Mouse (Mus musculus): ENCODE results near the gene Cpt2. TPM values are rescaled to one million over a fixed set of nuclear protein-coding genes. Genes with fewer than 3 reads are reported as not detected.

The Cpt2 gene
- total and polyA plus RNA-seq, 3 experiments = 10.8 to 14.1 (median 13.5) TPM

DNA sequence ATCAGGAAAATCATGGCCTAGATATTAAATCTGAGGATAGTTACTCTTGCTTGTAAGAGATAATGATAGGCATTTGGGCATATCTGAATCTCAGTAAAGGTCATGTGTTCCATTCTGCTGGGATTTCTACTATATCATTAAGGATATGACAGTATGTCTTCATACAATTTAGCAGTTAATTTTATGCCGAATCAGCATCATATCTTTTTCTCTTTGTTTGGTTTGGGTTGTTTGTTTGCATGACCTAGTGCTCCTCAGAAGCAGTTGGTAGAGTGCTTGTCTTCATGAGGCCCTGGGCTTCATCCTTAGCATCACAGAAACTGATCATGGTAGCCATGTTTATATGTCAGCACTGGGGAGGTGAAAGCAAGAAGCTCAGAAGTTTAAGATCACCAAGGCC is 41.8 kb downstream of the Cpt2 start:
- dilution Hi-C loops (cut with MboI; ENCODE audit: extremely low pct_ligation_motif_present, extremely low pct_unique_long_range_greater_than_20kb, low sequenced_read_pairs) = no loop called here
- DNase-seq (ENCODE audit: extremely low read depth) = no peak

DNA sequence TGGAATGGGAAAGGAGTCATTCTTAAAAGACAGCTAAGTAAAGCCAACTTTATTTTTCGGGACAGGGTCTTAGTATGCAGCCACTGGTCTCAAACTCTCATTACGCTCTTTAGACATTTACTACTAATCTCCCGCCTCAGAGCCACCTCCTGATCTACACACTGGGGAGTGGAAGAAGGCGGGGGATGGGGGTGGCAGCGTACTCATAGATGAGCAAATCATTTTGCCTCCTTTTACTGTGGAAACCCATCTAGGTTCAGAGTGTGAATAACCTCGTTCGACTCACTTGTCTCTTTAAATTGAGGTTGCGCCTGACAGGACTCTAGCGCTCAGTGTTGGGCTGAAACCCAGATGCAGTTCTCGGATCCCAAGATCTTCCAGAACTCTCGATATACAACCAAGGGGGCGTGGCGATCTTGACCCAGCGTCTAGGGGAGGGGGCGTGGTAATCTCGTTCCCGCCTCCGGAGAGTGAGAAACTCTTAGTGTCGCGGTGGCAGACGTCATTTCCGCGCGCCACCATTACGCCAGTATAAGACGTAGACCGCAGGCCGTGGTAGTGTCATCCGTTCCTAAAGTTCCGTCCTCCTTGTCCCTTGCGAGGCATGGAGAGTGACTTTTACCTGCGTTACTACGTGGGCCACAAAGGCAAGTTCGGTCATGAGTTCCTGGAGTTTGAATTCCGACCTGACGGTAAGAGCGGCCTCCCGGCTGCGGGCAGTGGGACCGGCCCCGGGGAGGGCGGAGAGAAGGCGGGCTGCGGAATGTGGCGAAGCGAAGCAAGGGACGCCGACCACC is 44.0 kb downstream of the Cpt2 start, which contains the start of gene Magoh:
Gene Magoh (plus strand): TSS at position 502 of the 797 bp plus-strand sequence.
- Histone ChIP-seq H3K9ac (ENCODE audit: insufficient read depth, low read depth) (peak within 1 kb of the TSS; percentile 89), H3K27ac (ENCODE audit: insufficient read depth, low read depth) (peak within 1 kb of the TSS; percentile 42), H3K4me3 (replicated peaks in 1 of 3; ENCODE audit: low read depth in 2 of 3, low read length in 2 of 3, poor library complexity in 1 of 3) (peak within 1 kb of the TSS; percentile 93 to 95 (median 93)), H3K79me2 (replicated peaks; ENCODE audit: control insufficient read depth, extremely low read depth, insufficient read depth, poor library complexity, severe bottlenecking) (peaks cover 23% of the 10 kb centered on the region), H3K9me3 (replicated peaks; ENCODE audit: low read length) (no peaks in the 10 kb centered on the region), H3K36me3 (replicated peaks in 1 of 2; ENCODE audit: control insufficient read depth in 1 of 2, insufficient read depth in 1 of 2, low read length in 1 of 2) (peaks cover 21 to 36% of the 10 kb centered on the region in 2 experiments), H3K4me2 (ENCODE audit: insufficient read depth, low read depth, poor library complexity, severe bottlenecking) (peak within 1 kb of the TSS; percentile 95), H3K27me3 (replicated peaks) (no peaks in the 10 kb centered on the region), H3K4me1 (ENCODE audit: control insufficient read depth in 1 of 2, insufficient read depth in 2 of 2) (peaks cover 0 to 23% of the 10 kb centered on the region in 2 experiments; a peak in 2 of 4 replicates)
- DNase-seq (ENCODE audit: extremely low read depth) = peak; percentile 97
- in situ Hi-C loops (cut with MboI; ENCODE audit: low pct_ligation_motif_present, low pct_unique_long_range_greater_than_20kb, low sequenced_read_pairs) (no loop called here), dilution Hi-C loops (cut with MboI; ENCODE audit: extremely low pct_ligation_motif_present, extremely low pct_unique_long_range_greater_than_20kb, low sequenced_read_pairs) (no loop called here)
- TF ChIP-seq E2F4 (IDR thresholded peaks at IDR 0.05; ENCODE audit: insufficient replicate concordance, low read depth, low read length) = peak; percentile 97
- peak; percentile 94 for TF ChIP-seq POLR2A (IDR thresholded peaks at IDR 0.05; ENCODE audit: low read depth, low read length)
- no peak for TF ChIP-seq JUN (IDR thresholded peaks at IDR 0.05; ENCODE audit: insufficient read depth, low read depth, low read length)
- TF ChIP-seq MXI1 (IDR thresholded peaks at IDR 0.05; ENCODE audit: low read depth, low read length) = peak; percentile 83
- no peak for TF ChIP-seq BHLHE40 (IDR thresholded peaks at IDR 0.05; ENCODE audit: low read depth, low read length)
- TF ChIP-seq IRF4 (IDR thresholded peaks at IDR 0.05; ENCODE audit: low read depth, low read length) = peak; percentile 34; the same call in 1 of the 2 replicates
- peak; percentile 92 for TF ChIP-seq NELFE (IDR thresholded peaks at IDR 0.05; ENCODE audit: low read depth, low read length)
- TF ChIP-seq ZKSCAN1 (IDR thresholded peaks at IDR 0.05; ENCODE audit: borderline replicate concordance, low read depth, low read length) = no peak
- peak; percentile 99 for TF ChIP-seq SIN3A (IDR thresholded peaks at IDR 0.05; ENCODE audit: low read length)
- TF ChIP-seq MYC (IDR thresholded peaks at IDR 0.05; ENCODE audit: low read depth, low read length) = no peak
- peak; percentile 20; the same call in 1 of the 2 replicates for TF ChIP-seq ETS1 (conservative IDR thresholded peaks at IDR 0.05; ENCODE audit: low read depth, low read length)
- peak; percentile 90 for TF ChIP-seq CHD2 (IDR thresholded peaks at IDR 0.05; ENCODE audit: low read length)
- no peak for TF ChIP-seq EP300 (IDR thresholded peaks at IDR 0.05; ENCODE audit: low read length)
- no peak for TF ChIP-seq USF2 (conservative IDR thresholded peaks at IDR 0.05; ENCODE audit: low read depth, low read length)
- TF ChIP-seq ZC3H11A (IDR thresholded peaks at IDR 0.05; ENCODE audit: low read depth, low read length) = no peak
- TF ChIP-seq KAT2A (IDR thresholded peaks at IDR 0.05; ENCODE audit: insufficient replicate concordance, low read length) = peak; percentile 89; the same call in 1 of the 2 replicates
- TF ChIP-seq GABPA (IDR thresholded peaks at IDR 0.05; ENCODE audit: insufficient replicate concordance, low read depth, low read length) = peak; percentile 74
- TF ChIP-seq SMC3 (IDR thresholded peaks at IDR 0.05; ENCODE audit: low read depth, low read length) = no peak
- no peak for TF ChIP-seq CTCF (conservative IDR thresholded peaks at IDR 0.05 in 1 of 2, IDR thresholded peaks at IDR 0.05 in 1 of 2; ENCODE audit: low read depth in 2 of 2, low read length in 2 of 2)
- no peak for TF ChIP-seq JUND (conservative IDR thresholded peaks at IDR 0.05; ENCODE audit: low read depth, low read length)
- peak; percentile 95 for TF ChIP-seq TBP (conservative IDR thresholded peaks at IDR 0.05; ENCODE audit: low read depth, low read length)
- 0 out of 2 replicates have a peak, but pooled peaks have one; percentile 27 for TF ChIP-seq RCOR1 (conservative IDR thresholded peaks at IDR 0.05; ENCODE audit: low read depth, low read length)
- TF ChIP-seq RAD21 (IDR thresholded peaks at IDR 0.05; ENCODE audit: low read depth, low read length) = no peak
- 0 out of 2 replicates have a peak, but pooled peaks have one; percentile 70 for TF ChIP-seq POLR2AphosphoS2 (IDR thresholded peaks at IDR 0.05; ENCODE audit: low read depth, low read length)
- TF ChIP-seq MAZ (IDR thresholded peaks at IDR 0.05; ENCODE audit: low read depth, low read length) = 0 out of 2 replicates have a peak, but pooled peaks have one; percentile 28
- TF ChIP-seq TCF12 (IDR thresholded peaks at IDR 0.05; ENCODE audit: low read depth, low read length) = peak; percentile 82
- TF ChIP-seq NRF1 (IDR thresholded peaks at IDR 0.05; ENCODE audit: low read depth, low read length) = 0 out of 2 replicates have a peak, but pooled peaks have one; percentile 21
- no peak for TF ChIP-seq ZNF384 (IDR thresholded peaks at IDR 0.05; ENCODE audit: low read depth, low read length)

More for the DNA sequence above, 41.8 kb downstream of the Cpt2 start:
- Histone ChIP-seq H3K4me3 (replicated peaks in 1 of 3; ENCODE audit: low read depth in 2 of 3, low read length in 2 of 3, poor library complexity in 1 of 3) (no peak overlapping the region), H3K9me3 (replicated peaks; ENCODE audit: low read length) (no peaks in the 10 kb centered on the region), H3K4me2 (ENCODE audit: insufficient read depth, low read depth, poor library complexity, severe bottlenecking) (no peak overlapping the region), H3K27me3 (replicated peaks) (no peaks in the 10 kb centered on the region), H3K36me3 (replicated peaks in 1 of 2; ENCODE audit: control insufficient read depth in 1 of 2, insufficient read depth in 1 of 2, low read length in 1 of 2) (peaks cover 37 to 54% of the 10 kb centered on the region in 2 experiments), H3K4me1 (ENCODE audit: control insufficient read depth in 1 of 2, insufficient read depth in 2 of 2) (peaks cover 0 to 23% of the 10 kb centered on the region in 2 experiments; a peak in 2 of 4 replicates), H3K79me2 (replicated peaks; ENCODE audit: control insufficient read depth, extremely low read depth, insufficient read depth, poor library complexity, severe bottlenecking) (peaks cover 23% of the 10 kb centered on the region), H3K27ac (ENCODE audit: insufficient read depth, low read depth) (no peak overlapping the region), H3K9ac (ENCODE audit: insufficient read depth, low read depth) (no peak overlapping the region)
- in situ Hi-C loops (cut with MboI; ENCODE audit: low pct_ligation_motif_present, low pct_unique_long_range_greater_than_20kb, low sequenced_read_pairs) = no loop called here
- peak; percentile 62; the same call in 1 of the 2 replicates for TF ChIP-seq MAFK (IDR thresholded peaks at IDR 0.05; ENCODE audit: insufficient replicate concordance, low read length)
- no peak for TF ChIP-seq ZMIZ1 (IDR thresholded peaks at IDR 0.05; ENCODE audit: low read depth, low read length)
- TF ChIP-seq PAX5 (IDR thresholded peaks at IDR 0.05; ENCODE audit: low read length) = no peak
- no peak for TF ChIP-seq CHD2 (IDR thresholded peaks at IDR 0.05; ENCODE audit: low read length)
- no peak for TF ChIP-seq BHLHE40 (IDR thresholded peaks at IDR 0.05; ENCODE audit: low read depth, low read length)
- no peak for TF ChIP-seq ZC3H11A (IDR thresholded peaks at IDR 0.05; ENCODE audit: low read depth, low read length)
- no peak for TF ChIP-seq UBTF (IDR thresholded peaks at IDR 0.05; ENCODE audit: low read depth, low read length)

All from CH12.LX (cell line).